Mouse (Mus musculus) thymus, postnatal 10 days (tissue): ENCODE measurements at regions not wholly inside any gene's neighbourhood (a gene's known extent, or its start where the extent isn't known, plus 50 kb on each side); places are given as distances from the start of the nearest gene placed in this dataset.

Experiments used
- DNase-seq, 2 experiments: peaks; one replicate each; pipeline ENCODE4 v3.0.0; 2021; ENCODE audit warnings: low spot score in 2 of 2

DNA sequence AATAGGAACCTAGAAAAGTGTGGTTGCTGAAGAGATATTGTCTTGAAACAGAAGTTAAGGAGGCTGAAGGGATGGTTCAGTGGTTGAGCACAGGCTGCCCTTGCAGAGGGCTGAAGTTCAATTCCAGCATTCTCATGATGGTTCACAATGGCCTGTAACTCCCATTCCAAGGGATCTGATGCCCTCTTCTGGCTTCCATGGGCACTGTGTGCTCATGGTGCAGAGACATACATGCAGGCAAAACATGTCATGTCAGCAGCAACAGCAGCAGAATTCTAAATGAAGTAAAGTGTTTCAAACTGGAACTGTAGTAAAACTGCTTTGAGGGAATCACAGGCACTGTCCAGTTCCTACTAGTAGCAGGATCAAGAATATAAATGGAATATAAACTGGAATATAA, 162.7 kb upstream of the Zpld1 start:
- no peak for DNase-seq

DNA sequence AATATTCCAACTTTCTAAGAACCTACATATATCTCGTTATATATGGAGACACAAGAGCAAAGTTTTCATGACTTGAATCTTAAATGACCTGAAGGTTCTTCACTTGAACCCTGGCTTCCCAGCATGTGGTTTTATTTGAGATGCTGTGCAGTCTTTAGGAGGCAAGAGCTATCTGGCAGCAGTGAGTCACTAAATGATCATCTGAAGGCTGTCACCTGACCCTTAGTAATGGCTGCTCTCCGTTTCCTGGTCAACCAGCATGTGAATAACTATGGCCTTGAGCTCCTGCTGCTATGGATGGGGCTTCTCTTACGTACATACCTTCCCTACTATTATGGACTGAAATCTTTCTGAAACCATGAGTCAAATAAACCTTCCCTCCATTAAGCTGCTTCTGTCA, 149.8 kb upstream of the Zpld1 start:
- DNase-seq, result no peak

DNA sequence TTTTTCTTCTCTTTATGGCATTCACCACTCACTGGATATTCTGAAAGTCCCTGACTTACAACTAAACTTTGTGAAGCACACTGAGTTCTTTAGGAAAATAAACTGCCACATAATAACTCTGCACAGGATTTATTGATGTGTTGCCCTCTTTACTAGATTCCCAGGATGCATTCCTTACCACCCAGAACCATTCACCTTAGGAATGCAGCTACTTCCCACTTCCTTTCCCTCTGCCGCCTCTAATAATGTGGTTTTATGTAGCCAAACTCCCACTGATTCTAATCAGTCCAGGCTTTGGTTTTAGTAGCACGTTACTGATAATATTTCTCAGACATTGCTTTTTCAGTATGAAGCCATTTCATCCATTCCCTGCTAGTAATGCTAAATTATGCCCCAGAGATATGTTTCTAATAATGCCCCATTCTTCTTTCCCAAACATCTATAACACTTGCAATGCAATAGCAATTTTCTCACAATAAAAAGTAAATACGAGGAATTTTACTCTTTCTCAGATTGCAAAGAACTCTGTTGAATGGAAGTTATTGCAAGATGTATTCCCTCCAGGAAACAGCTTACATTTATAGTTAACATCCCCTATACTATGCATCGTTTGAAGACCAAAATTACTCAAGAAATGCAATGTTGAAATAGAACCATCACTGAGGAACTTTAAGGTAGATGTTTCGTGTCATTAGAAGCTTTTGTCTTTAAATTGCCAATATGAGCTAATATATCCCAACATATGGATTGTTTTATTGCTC, 145.2 kb upstream of the Zpld1 start:
- DNase-seq, result no peak

DNA sequence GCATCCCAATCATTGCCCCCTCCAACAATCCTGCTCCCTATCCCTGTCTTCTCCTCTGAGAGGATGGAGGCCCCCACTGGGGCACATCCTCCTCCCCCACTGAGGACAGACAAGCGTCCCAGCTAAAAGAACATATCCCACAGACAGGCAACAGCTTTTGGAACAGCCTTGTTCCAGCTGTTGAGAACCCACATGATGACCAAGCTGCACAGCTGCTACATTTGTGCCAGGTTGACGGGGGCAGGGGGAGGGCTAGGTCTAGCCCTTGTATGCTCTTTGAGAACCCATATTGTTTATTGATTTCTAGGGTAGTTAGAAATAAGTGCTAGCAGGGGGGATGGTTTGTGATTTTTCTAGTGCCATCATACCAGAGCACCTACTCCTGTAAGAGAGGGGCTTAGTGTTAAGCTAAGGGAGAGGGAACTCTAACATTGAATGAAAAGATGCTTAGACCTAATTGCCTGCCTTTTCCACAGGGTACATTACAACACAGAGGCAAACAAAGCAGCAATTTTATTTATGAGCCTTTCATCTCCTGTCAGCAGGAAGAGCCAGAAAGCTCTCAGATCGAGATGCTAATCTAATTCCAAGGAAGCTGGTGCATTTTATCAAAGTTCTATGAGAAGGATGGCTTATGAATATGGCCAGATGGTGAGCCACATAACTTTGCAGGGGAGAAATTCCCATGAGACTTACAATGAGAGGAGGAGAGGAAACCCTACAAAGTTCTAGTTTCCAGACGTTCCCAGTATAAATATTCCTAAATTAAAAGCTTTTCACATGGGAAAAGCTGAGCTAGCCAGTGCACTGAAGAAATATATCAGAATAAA, 137.6 kb upstream of the Zpld1 start:
- no peak for DNase-seq

DNA sequence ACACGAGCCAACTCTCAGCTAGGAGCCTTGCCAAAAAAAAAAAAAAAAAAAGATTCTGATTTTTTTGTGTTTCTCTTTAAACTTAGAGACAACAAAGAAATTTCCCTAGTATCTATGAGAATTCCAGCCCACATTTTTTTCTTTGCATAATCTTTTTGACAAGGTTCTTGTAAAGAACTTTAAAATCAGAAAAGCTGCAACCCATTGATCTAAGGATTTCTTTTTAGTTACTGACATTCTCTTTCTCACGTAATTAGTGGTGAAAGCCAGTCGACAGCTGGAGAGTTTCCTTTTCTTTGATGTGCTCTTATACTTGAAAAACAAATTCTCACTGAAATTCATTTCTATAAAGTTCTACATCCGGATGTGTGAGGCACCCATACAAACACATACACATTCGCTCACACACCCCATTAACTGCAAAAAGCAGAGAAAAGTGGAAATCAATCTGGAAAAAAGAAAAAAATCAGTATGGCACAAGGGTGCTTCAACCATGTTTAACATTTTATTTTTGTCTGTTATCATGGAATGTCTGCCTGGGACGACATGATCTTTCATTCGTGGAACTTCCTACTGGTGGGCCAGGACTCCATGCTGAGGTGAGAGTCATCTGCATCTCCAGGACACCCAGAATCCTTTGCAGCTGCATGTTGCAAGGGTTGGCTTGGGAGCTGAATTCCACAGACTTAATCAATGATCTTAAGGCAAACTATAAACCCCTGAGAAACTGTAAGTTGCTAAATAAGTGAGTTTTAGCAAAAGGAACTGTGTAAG, 124.0 kb upstream of the Zpld1 start:
- DNase-seq, result no peak

DNA sequence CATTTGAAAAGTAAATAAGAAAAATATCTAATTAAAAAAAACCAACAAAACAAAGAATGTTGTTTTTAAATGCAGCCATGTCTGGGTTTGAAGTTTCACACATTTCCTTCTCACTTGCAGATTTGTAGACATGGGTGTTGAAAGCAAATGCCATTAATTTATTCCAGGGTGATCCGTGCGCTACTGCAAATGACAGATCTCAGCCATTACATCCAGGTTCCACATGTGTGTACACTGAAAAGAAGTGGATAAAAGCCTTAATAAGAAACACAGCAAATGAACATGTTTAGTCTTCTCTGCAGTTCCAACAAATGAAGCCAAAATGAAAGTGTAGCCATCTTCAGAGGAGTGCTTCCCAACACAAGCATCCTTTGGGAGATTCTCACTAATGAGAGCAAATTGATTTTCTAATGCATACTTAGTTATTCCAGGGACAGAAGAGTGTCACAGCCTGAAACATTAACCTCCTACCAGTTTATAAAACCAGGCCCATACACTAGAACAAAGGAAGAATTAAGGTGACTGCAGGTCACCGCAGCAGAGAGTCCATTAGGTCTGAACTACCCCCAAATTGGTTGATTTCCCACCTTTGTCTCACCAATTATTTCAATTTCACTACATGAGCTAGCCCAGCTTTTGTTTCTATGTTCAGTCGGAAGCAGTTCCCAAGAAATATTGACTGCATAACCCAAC, 123.2 kb upstream of the Zpld1 start:
- no peak for DNase-seq

DNA sequence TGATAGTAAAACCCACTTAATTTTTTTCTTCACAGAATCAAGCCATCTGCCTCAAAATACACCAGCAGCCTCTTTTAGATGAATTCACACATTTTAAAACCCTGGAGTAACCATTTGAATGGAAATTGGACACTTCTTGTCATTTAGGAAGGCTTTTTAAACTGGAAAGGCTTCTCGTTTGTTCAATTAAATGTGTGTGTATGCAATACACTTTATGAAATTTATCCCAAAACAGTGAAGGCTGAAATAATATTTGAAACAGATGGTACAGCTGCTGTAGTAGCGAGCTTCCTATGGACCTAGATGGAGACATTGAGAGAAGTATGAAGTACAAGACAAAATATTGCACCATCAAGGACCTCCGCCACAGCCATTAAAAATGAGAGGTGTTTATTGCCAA, 121.1 kb upstream of the Zpld1 start:
- no peak for DNase-seq

DNA sequence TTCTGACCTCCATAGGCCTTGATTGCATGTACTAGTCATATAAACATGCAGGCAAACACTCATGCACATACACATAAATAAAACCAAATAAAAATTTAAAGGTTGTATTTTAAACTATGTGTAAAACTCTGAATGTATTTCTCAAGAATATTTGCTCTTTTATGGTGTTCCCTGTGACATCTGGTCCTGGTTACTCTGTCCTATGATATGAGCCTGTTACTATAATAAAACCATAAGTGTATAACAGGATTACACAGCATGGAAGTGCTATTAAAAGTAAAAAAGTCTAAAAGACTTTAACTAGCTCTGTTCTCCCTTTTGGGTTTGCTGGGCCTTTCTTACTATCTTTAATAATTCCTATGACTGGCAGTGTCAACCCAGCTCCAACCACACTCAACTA, 103.0 kb upstream of the Zpld1 start:
- no peak for DNase-seq

DNA sequence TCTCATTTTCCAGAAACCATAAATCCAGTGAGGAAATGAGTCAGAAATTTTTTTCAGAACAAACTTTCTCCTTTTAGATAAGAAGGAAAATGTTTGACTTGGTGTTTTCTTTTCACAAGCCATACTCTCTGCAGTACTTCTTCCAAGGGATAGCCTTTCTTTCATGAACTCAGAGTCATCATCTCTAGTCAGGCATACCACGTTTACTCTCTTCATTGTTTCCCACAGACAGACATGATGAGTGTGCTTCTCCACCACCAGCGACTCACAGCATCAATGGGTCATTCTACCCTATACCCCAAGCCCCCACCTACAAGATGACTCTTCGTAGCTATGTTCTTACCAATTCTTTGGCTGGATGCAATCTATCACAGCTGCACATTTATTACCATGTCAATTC, 97.1 kb upstream of the Zpld1 start:
- no peak for DNase-seq

DNA sequence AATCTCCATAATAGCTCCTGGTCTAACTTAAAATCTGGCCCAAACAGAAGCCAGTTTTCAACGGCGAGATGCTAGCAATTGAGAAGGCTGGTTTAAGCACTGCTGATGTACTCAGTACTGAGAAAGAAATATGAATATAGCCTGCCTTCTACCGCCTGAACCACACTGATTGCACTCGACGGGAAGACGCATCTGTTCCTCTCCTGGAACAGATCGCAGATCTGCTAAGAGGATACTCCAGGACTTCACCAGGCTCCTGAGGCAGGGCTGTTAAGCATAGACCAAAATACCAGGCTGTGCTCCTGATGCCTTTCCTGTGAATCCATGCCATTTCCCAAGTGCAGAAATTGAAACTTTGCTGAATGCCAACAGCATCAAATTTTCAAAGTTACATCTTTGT, 92.6 kb upstream of the Zpld1 start:
- no peak for DNase-seq

DNA sequence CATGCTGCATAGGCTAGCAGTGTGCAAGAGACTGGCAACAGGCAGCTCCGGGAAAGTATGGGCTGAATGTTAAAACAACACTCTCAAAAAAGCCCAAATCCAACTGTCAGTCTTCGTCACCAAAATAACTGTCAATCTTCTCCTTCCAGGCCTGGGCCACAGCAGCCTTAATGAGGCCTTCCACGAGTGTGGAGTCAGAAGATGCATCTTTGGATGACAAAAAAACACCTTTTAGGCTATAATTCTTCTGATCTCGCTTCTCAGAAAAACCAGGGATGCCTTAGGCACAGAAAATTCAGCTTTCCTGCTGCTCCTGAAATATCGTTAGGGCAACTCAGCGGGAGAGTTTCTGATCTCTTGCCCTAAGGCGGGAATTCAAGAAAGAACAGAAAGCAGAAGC, 82.2 kb upstream of the Zpld1 start:
- no peak for DNase-seq

DNA sequence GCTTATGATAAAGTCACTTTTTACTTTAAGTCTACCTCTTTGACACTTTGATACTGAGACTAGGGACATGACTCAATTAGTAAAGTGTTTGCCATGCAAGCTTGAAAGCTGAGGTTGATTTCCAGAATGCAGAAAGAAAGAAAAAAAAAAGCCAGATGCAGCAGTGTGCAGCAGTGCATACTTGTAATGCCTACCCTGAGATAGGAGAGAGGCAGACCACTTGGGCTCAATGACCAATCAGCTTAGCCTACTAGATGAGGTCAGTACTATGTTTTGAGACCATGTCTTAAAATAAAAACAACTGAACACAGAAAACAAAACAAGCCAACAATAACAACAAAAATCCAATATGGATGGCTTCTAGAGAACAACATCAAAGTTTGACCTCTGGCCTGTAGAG, 81.4 kb upstream of the Zpld1 start:
- no peak for DNase-seq

DNA sequence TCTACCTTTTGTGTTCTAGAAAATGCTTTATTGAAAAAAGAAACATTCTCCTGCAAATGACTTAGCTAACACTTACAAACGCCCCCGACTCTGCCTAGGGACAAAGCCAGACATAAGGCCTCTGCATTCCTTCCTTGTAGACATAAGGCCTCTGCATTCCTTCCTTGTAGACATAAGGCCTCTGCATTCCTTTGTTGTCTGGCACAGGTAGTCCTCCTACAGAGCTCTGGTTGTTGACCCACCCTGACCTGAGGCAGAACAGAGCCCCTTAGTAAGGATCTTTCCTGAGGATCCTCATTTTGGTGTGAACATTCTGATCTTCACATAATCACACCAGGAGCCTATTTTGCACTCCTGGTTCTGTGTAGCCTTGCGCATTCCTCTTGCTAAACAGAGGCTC, 80.9 kb upstream of the Zpld1 start:
- no peak for DNase-seq

DNA sequence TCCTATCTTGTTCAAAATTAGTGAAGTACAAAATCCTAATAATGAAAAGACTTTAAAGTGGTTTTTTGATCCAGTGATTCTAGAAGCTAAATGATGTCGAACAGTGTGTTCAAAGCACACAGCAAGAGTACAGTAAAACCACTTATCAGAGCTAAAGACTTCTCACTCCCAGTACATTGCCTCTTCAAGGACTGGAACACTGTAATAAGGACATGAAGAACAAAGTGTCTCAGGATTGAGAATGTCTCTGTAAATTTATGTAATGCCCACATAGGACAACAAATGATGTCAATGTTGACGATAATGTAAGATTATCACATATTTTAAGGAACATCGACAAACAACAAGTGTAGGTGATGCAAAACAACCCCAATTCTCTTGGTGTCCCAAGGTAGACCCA, 78.1 kb upstream of the Zpld1 start:
- DNase-seq, result no peak

DNA sequence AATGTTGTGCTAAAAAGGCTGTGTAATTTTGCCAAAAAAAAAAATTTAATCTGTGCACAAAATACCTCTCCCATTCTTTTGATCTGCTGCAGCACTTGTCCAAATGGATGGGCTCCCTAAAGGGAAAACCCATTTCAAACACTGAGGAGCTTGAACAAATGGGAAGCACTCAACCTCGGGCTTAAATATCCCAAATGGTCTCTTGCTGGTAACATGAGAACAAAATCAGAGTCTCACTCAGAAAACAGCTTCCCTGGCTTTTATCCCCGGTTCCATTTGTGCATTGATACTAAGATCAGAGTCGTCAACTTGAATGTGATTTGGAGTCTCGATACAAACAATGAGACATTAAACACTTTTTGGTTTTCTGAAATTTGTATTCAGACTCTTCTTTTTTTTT, 59.9 kb upstream of the Zpld1 start:
- no peak for DNase-seq

DNA sequence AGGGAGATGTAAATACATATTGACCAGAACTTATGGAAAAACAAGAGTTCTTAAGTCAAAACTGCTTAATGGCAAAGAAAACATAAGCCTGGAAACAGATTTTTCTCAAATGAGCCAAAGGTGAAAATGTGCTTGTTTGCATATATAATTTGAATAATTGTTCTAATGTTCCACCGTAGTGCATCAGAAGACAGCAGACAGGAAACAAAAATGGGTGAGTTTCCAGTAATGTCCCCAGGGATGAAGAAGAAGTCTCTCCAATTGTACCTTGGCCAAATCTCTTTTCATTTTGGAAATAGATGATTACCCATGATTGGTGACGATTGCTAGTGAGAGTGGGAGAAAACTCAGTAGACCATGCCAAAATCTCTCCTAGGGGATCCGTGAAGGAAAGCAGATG, 58.3 kb upstream of the Zpld1 start:
- no peak for DNase-seq
